Mouse (Mus musculus) kidney, embryonic 14.5 days (tissue): ENCODE data around the gene Crygb. TPM values are rescaled to one million over a fixed set of nuclear protein-coding genes. Genes with fewer than 3 reads are reported as not detected.

Source experiments
- ATAC-seq: fragments of 200-750 bp; cut with Nextera tagmentation; 2 replicates; pipeline ENCODE4 v1.8.0; 2017; ENCODE audit warnings: moderate number of reproducible peaks, mild to moderate bottlenecking, moderate TSS enrichment, moderate library complexity; ENCODE audit not compliant: low FRiP score, low TSS enrichment
- H3K27ac ChIP-seq: fragments of 300-500 bp; sonication (generic); 2 replicates; pipeline ENCODE4 v1.5.1; 2014; ENCODE audit warnings: low read depth, mild to moderate bottlenecking, low read length, moderate library complexity, mixed read lengths
- H3K27me3 ChIP-seq: fragments of 300-500 bp; sonication (generic); 2 replicates; pipeline ENCODE4 v1.6.1; 2014; ENCODE audit warnings: mild to moderate bottlenecking, low read length; ENCODE audit not compliant: control insufficient read depth, insufficient read depth
- H3K36me3 ChIP-seq: fragments of 300-500 bp; sonication (generic); 2 replicates; pipeline ENCODE4 v1.6.1; 2014; ENCODE audit warnings: low read length, mixed read lengths; ENCODE audit not compliant: control insufficient read depth, insufficient read depth
- H3K4me1 ChIP-seq: fragments of 300-500 bp; sonication (generic); 2 replicates; pipeline ENCODE4 v1.6.1; 2014; ENCODE audit warnings: low read length, mixed read lengths; ENCODE audit not compliant: control insufficient read depth, insufficient read depth
- H3K4me2 ChIP-seq: fragments of 300-500 bp; sonication (generic); replicated peaks from 2 replicates; pipeline ENCODE4 v1.6.1; 2014; ENCODE audit warnings: low read depth, mild to moderate bottlenecking, low read length
- H3K4me3 ChIP-seq: fragments of 300-500 bp; sonication (generic); 2 replicates; pipeline ENCODE4 v1.5.1; 2014; ENCODE audit warnings: mild to moderate bottlenecking, low read length
- H3K9ac ChIP-seq: fragments of 300-500 bp; sonication (generic); 2 replicates; pipeline ENCODE4 v1.6.1; 2014; ENCODE audit warnings: low read depth, mild to moderate bottlenecking, low read length, moderate library complexity
- H3K9me3 ChIP-seq: fragments of 300-500 bp; sonication (generic); 2 replicates; pipeline ENCODE4 v1.6.1; 2016; ENCODE audit warnings: low read length; ENCODE audit not compliant: control insufficient read depth
- WGBS: fragments of 180-500 bp; shearing (Covaris S2); extraction: QIAGEN DNeasy Blood & Tissue Kit; methylation state at CpG from one replicate; pipeline ENCODE4 v1.1.7; 2014; 5-methylcytosine and 5-hydroxymethylcytosine counted together
- polyA plus RNA-seq: library from polyadenylated mRNA; unstranded; fragments of >200 nt; fragmentation: Nextera tagmentation; extraction: Ambion mirVana; gene quantifications from 2 replicates; pipeline ENCODE4 v1.2.1, GENCODE M21; 2014

Gene Crygb
- polyA plus RNA-seq, 1 experiment from 2014 or later: not detected

- Histone ChIP-seq H3K4me2 (no peak overlapping the region), H3K27me3 (no peaks in the 10 kb centered on the region), H3K4me3 (no peak overlapping the region), H3K9ac (no peak overlapping the region), H3K4me1 (no peaks in the 10 kb centered on the region), H3K27ac (no peak overlapping the region), H3K36me3 (no peaks in the 10 kb centered on the region), H3K9me3 (no peaks in the 10 kb centered on the region)
- ATAC-seq: no peak
- whole genome bisulfite sequencing: 63% methylated on average over 2 of the region's 2 CpGs
Measured at GRCm38 (mm10) chr1:65090370-65090769, 8.3 kb upstream of the Crygb start.

- H3K4me3 ChIP-seq: no peak overlapping the region
- H3K27ac ChIP-seq: no peak overlapping the region
- no peaks in the 10 kb centered on the region for H3K4me1 ChIP-seq
- no peaks in the 10 kb centered on the region for H3K36me3 ChIP-seq
- H3K27me3 ChIP-seq: no peaks in the 10 kb centered on the region
- WGBS: 66% methylated on average over 6 of the region's 6 CpGs
- no peak overlapping the region for H3K4me2 ChIP-seq
- H3K9me3 ChIP-seq: no peaks in the 10 kb centered on the region
- no peak for ATAC-seq
- no peak overlapping the region for H3K9ac ChIP-seq
Measured at GRCm38 (mm10) chr1:65088567-65089356, 6.7 kb upstream of the Crygb start.

- Histone ChIP-seq H3K27ac (no peak overlapping the region), H3K4me1 (no peaks in the 10 kb centered on the region), H3K4me3 (no peak overlapping the region), H3K36me3 (no peaks in the 10 kb centered on the region), H3K4me2 (no peak overlapping the region), H3K9ac (no peak overlapping the region), H3K9me3 (no peaks in the 10 kb centered on the region), H3K27me3 (no peaks in the 10 kb centered on the region)
- ATAC-seq: peak; percentile 57; the same call in 1 of the 2 replicates
- 24% methylated on average over 5 of the region's 5 CpGs for WGBS
Measured at GRCm38 (mm10) chr1:65075607-65076006, 6.5 kb downstream of the Crygb start.

- no peak within 1 kb of the TSS for H3K4me3 ChIP-seq
- no peaks in the 10 kb centered on the region for H3K36me3 ChIP-seq
- 73% methylated on average over 6 of the region's 6 CpGs for WGBS
- no peak within 1 kb of the TSS for H3K27ac ChIP-seq
- no peak for ATAC-seq
- H3K9me3 ChIP-seq: no peaks in the 10 kb centered on the region
- no peak within 1 kb of the TSS for H3K4me2 ChIP-seq
- H3K27me3 ChIP-seq: no peaks in the 10 kb centered on the region
- no peaks in the 10 kb centered on the region for H3K4me1 ChIP-seq
- no peak within 1 kb of the TSS for H3K9ac ChIP-seq
Measured at GRCm38 (mm10) chr1:65073589-65073988, 8.5 kb downstream of the Crygb start, which contains the start of gene Crygc. Crygc (minus strand) TSS chr1:65073689.

GRCm38 (mm10) chr1:65067842-65068241, 14.2 kb downstream of the Crygb start:
- no peaks in the 10 kb centered on the region for H3K27me3 ChIP-seq
- no peak overlapping the region for H3K9ac ChIP-seq
- ATAC-seq: no peak
- no peak overlapping the region for H3K4me3 ChIP-seq
- H3K4me1 ChIP-seq: no peaks in the 10 kb centered on the region
- H3K9me3 ChIP-seq: no peaks in the 10 kb centered on the region
- no peak overlapping the region for H3K27ac ChIP-seq
- no peak overlapping the region for H3K4me2 ChIP-seq
- H3K36me3 ChIP-seq: no peaks in the 10 kb centered on the region

- H3K27ac ChIP-seq: no peak overlapping the region
- H3K9ac ChIP-seq: no peak overlapping the region
- no peak overlapping the region for H3K4me3 ChIP-seq
- H3K27me3 ChIP-seq: no peaks in the 10 kb centered on the region
- H3K36me3 ChIP-seq: no peaks in the 10 kb centered on the region
- H3K4me1 ChIP-seq: no peaks in the 10 kb centered on the region
- WGBS: 57% methylated on average over 15 of the region's 15 CpGs
- no peak overlapping the region for H3K4me2 ChIP-seq
- no peak for ATAC-seq
- no peaks in the 10 kb centered on the region for H3K9me3 ChIP-seq
Measured at GRCm38 (mm10) chr1:65064201-65064600, 17.9 kb downstream of the Crygb start.

GRCm38 (mm10) chr1:65063352-65063751, 18.7 kb downstream of the Crygb start, which contains the start of gene Crygd:
Crygd (minus strand) TSS chr1:65063452.
- Histone ChIP-seq H3K4me3 (no peak within 1 kb of the TSS), H3K4me1 (no peaks in the 10 kb centered on the region), H3K27me3 (no peaks in the 10 kb centered on the region), H3K4me2 (no peak within 1 kb of the TSS), H3K27ac (no peak within 1 kb of the TSS), H3K36me3 (no peaks in the 10 kb centered on the region), H3K9me3 (no peaks in the 10 kb centered on the region), H3K9ac (no peak within 1 kb of the TSS)
- WGBS: 95% methylated on average over 8 of the region's 8 CpGs
- ATAC-seq: no peak

GRCm38 (mm10) chr1:65052140-65052539, 29.9 kb downstream of the Crygb start:
- Histone ChIP-seq H3K9ac (no peak overlapping the region), H3K4me2 (no peak overlapping the region), H3K9me3 (no peaks in the 10 kb centered on the region), H3K4me3 (no peak overlapping the region), H3K27me3 (no peaks in the 10 kb centered on the region), H3K27ac (no peak overlapping the region), H3K4me1 (no peaks in the 10 kb centered on the region), H3K36me3 (no peaks in the 10 kb centered on the region)
- WGBS: 23% methylated on average over 2 of the region's 2 CpGs
- ATAC-seq: no peak

- Histone ChIP-seq H3K4me1 (no peaks in the 10 kb centered on the region), H3K4me2 (no peak overlapping the region), H3K27ac (no peak overlapping the region), H3K4me3 (no peak overlapping the region), H3K36me3 (no peaks in the 10 kb centered on the region), H3K27me3 (no peaks in the 10 kb centered on the region), H3K9ac (no peak overlapping the region), H3K9me3 (no peaks in the 10 kb centered on the region)
- ATAC-seq: no peak
- 59% methylated on average over 7 of the region's 7 CpGs for WGBS
Measured at GRCm38 (mm10) chr1:65051696-65052095, 30.4 kb downstream of the Crygb start.
